Mouse (Mus musculus): ENCODE measurements around the gene Olfr389.

Gene Olfr389

GRCm38 (mm10) chr11:73780613-73781012 lies at the start of gene Olfr389:
Olfr389 (minus strand) TSS chr11:73780713.
- DNase-seq (ENCODE audit: extremely low read depth, low read depth, low spot score) = no peak

DNA sequence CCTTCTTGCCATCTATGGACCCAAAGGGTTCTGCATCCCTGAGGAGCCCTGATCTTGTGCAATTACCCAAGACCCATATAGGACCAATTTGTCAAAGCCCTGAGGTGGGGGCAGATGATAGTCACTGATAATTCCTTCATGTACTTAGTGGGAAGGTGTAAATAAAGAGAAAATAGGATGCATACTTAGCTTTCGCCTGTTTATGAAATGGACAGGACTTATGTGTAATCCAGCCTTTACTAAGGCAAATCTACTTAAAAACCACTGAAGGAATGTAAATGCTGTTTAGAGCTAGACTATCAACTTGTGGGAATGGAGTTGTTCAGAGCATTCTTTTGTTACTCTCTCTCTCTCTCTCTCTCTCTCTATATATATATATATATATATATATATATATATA lies 36.4 kb upstream of the Olfr389 start, which contains the start of gene Olfr392:
Gene Olfr392 (minus strand): TSS at position 101 of the 400 bp plus-strand sequence.
- DNase-seq (ENCODE audit: extremely low read depth, low read depth, low spot score) = no peak

- DNase-seq (ENCODE audit: extremely low read depth, low read depth, low spot score) = no peak
These were observed 22.4 kb upstream of the Olfr389 start, which contains the start of gene Olfr391-ps for GRCm38 (mm10) chr11:73802952-73803351. Olfr391-ps (minus strand) TSS chr11:73803052.

DNA sequence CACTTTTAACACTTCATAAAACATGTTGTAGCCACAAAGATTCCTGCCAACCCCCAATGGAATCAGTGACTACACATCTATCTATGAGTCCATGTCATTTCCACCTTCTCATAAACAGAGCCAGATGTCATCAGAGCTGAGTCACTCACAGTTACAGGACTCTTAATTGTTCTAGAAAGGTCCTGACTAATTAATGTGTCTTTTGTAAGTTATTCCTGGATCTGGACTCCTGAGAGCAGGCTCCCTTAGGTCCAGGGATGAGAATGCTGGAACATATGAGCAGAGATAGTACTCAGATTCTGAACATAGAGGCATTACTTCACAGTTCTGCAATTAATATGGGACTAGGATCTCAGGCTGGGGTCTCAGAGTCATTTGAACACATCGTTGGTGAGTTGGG lies 2.2 kb upstream of the Olfr389 start, which contains the start of gene Olfr390:
Gene Olfr390 (plus strand): TSS at position 301 of the 400 bp plus-strand sequence.
- DNase-seq (ENCODE audit: extremely low read depth, low read depth, low spot score) = no peak

DNA sequence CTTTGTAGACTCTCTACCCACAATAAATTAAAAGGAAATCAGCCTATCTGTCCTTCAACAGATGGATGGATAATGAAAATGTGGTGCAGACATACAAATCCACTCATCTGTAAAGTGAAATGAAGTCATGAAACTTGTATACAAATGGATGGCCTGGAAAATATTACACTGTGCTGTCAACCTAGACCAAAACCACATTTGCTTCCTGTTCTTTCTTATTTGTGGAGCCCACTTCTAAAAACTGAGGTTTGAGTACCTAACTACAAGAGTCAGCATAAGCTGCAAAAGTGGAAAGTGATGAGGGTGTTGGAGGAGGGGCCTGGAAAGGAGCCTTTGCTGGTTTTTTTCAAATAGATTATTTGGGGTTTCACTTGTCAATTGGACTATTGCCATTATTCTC lies 21.4 kb downstream of the Olfr389 start:
- DNase-seq (ENCODE audit: extremely low read depth, low read depth, low spot score) = no peak

All from fat pad, adult 2 months (tissue).